In genomic region chr19:5806809-5807205, GRCm38 (mm10) we compare ENCODE assay signal across 8 mouse cellular contexts. TPM values are rescaled to one million over a fixed set of nuclear protein-coding genes. Genes with fewer than 3 reads are reported as not detected.
A peak's percentile ranks its signal among the peaks of the same experiment; 100 is the strongest.
DNase-seq lines count a peak whose midpoint lies in the region; ATAC-seq and TF ChIP-seq lines count a peak whose summit lies in the region.

No protein-coding gene starts in this region.

- peak overlapping the region; percentile 81 for H3K9ac ChIP-seq in ES-E14 (ENCODE audit: insufficient read depth, low read depth, low read length, poor library complexity, severe bottlenecking)
- peak overlapping the region; percentile 46 for H3K9ac ChIP-seq in liver, embryonic 11.5 days (ENCODE audit: low read depth, low read length)
- H3K9ac ChIP-seq in neural tube, embryonic 11.5 days (ENCODE audit: low read length): peak overlapping the region; percentile 5

- H3K4me1 ChIP-seq in ES-E14 (ENCODE audit: control insufficient read depth in 2 of 2, insufficient read depth in 2 of 2, low read length in 2 of 2, poor library complexity in 1 of 2): peaks cover 17 to 41% of the 10 kb centered on the region in 2 experiments
- peaks cover 59% of the 10 kb centered on the region for H3K4me1 ChIP-seq in liver, embryonic 11.5 days (replicated peaks; ENCODE audit: control insufficient read depth, insufficient read depth, low read length)
- peaks cover 50% of the 10 kb centered on the region for H3K4me1 ChIP-seq in neural tube, embryonic 11.5 days (ENCODE audit: control insufficient read depth, insufficient read depth, low read length)

- no peak for ATAC-seq in liver, embryonic 11.5 days (replicated peaks; ENCODE audit: low FRiP score)
- no peak for ATAC-seq in neural tube, embryonic 11.5 days (ENCODE audit: insufficient read depth, low FRiP score, low TSS enrichment)

- peak overlapping the region; percentile 13 to 46; a peak in 3 of 4 replicates for H3K4me3 ChIP-seq in ES-E14 (ENCODE audit: insufficient read depth in 1 of 2, low read depth in 1 of 2, low read length in 2 of 2, poor library complexity in 1 of 2, severe bottlenecking in 1 of 2)
- no peak overlapping the region for H3K4me3 ChIP-seq in liver, embryonic 11.5 days (ENCODE audit: low read depth, low read length)
- no peak overlapping the region for H3K4me3 ChIP-seq in neural tube, embryonic 11.5 days (ENCODE audit: low read depth, low read length)

- WGBS in liver, embryonic 11.5 days: 23% methylated on average over 6 of the region's 6 CpGs
- 27% methylated on average over 6 of the region's 6 CpGs for WGBS in neural tube, embryonic 11.5 days

- peak overlapping the region; percentile 99 for H3K27ac ChIP-seq in ES-E14 (ENCODE audit: insufficient read depth, low read depth, low read length, poor library complexity, severe bottlenecking)
- peak overlapping the region; percentile 84 for H3K27ac ChIP-seq in liver, embryonic 11.5 days (ENCODE audit: low read depth, low read length)
- peak overlapping the region; percentile 81 for H3K27ac ChIP-seq in neural tube, embryonic 11.5 days (ENCODE audit: low read depth, low read length)

- H3K27me3 ChIP-seq in liver, embryonic 11.5 days (replicated peaks; ENCODE audit: control insufficient read depth, insufficient read depth, low read length): no peaks in the 10 kb centered on the region
- no peaks in the 10 kb centered on the region for H3K27me3 ChIP-seq in neural tube, embryonic 11.5 days (ENCODE audit: control insufficient read depth, insufficient read depth, low read length)

- DNase-seq in ES-E14 (ENCODE audit: low read depth, low spot score): no peak
- peak; percentile 40 for DNase-seq in c-Kit-positive CD71-positive TER-119-positive erythroid progenitor cells, embryonic 14.5 days (ENCODE audit: low spot score)
- peak; percentile 49 to 52 for DNase-seq in heart, postnatal 10 days
- no peak for DNase-seq in liver, embryonic 11.5 days (ENCODE audit: low spot score)
- DNase-seq in neural tube, embryonic 11.5 days (ENCODE audit: low spot score): no peak
- no peak for DNase-seq in B cell, adult 2 months
- no peak for DNase-seq in layer of hippocampus, adult 9-10 months (ENCODE audit: low spot score)
- no peak for DNase-seq in ovary, postnatal 10 days (ENCODE audit: low spot score)

- in situ Hi-C loops in ES-E14 (cut with MboI; ENCODE audit: low sequenced_read_pairs in 2 of 2, unreplicated experiment in 2 of 2): loop anchor here in 1 of 2 experiments (5.0 kb wide), 1 partner anchor 35 kb away; no protein-coding TSS in a partner anchor

- H3K4me2 ChIP-seq in liver, embryonic 11.5 days: peak overlapping the region; percentile 53
- H3K4me2 ChIP-seq in neural tube, embryonic 11.5 days (ENCODE audit: low read depth): no peak overlapping the region

- H3K36me3 ChIP-seq in ES-E14 (ENCODE audit: control insufficient read depth, insufficient read depth, low read length, poor library complexity, severe bottlenecking): 0 out of 2 replicates have a peak, but pooled peaks cover 2% of the 10 kb centered on the region
- H3K36me3 ChIP-seq in liver, embryonic 11.5 days (ENCODE audit: control insufficient read depth, insufficient read depth, low read length): no peaks in the 10 kb centered on the region
- no peaks in the 10 kb centered on the region for H3K36me3 ChIP-seq in neural tube, embryonic 11.5 days (ENCODE audit: control insufficient read depth, insufficient read depth, low read length)

- intact Hi-C loops in heart, postnatal 10 days (cut with DNase I): no loop called here

- no peaks in the 10 kb centered on the region for H3K9me3 ChIP-seq in ES-E14 (ENCODE audit: control insufficient read depth, insufficient read depth, low read depth, low read length)
- H3K9me3 ChIP-seq in liver, embryonic 11.5 days (ENCODE audit: control insufficient read depth, low read length): no peaks in the 10 kb centered on the region
- no peaks in the 10 kb centered on the region for H3K9me3 ChIP-seq in neural tube, embryonic 11.5 days (ENCODE audit: control insufficient read depth, low read length)

TF ChIP-seq in ES-E14, 5 proteins besides CTCF, POLR2A, EP300 and RAD21:
- TF ChIP-seq ZC3H11A (IDR thresholded peaks at IDR 0.05; ENCODE audit: borderline replicate concordance, low read depth, low read length) (no peak), ZNF384 (IDR thresholded peaks at IDR 0.05; ENCODE audit: low read depth, low read length) (no peak), CHD2 (IDR thresholded peaks at IDR 0.05; ENCODE audit: low read depth, low read length) (no peak), MAFK (IDR thresholded peaks at IDR 0.05; ENCODE audit: insufficient read depth, low read depth, low read length) (no peak), HCFC1 (IDR thresholded peaks at IDR 0.05; ENCODE audit: borderline replicate concordance, insufficient read depth, low read length) (no peak)

RNA-seq across cellular contexts. Expression of gene Scyl1, which starts 35.6 kb away (rescaled TPM):
- 55.6 and 80.8 TPM in 2 replicates for total RNA-seq in ES-E14 (2012; rRNA removed)
- total RNA-seq in heart, postnatal 10 days (2021): 10 to 100 TPM; 63.4 to 65.7 TPM
- polyA plus RNA-seq in liver, embryonic 11.5 days (2014; fragmentation: Nextera tagmentation; extraction: Ambion mirVana): 57.1 and 58.6 TPM in 2 replicates
- polyA plus RNA-seq in neural tube, embryonic 11.5 days (2014; fragmentation: Nextera tagmentation; extraction: Ambion mirVana): 63.9 and 67.4 TPM in 2 replicates

Comparison
In these comparisons a context has a peak if more than half of its experiments do, and no peak if none do; other contexts are left out.
1. DNase-seq: peak in c-Kit-positive CD71-positive TER-119-positive erythroid progenitor cells, embryonic 14.5 days (single experiment) and heart, postnatal 10 days (2 of 2); none in ES-E14 (single experiment), liver, embryonic 11.5 days (single experiment), neural tube, embryonic 11.5 days (single experiment), B cell, adult 2 months (0 of 2), layer of hippocampus, adult 9-10 months (single experiment) and ovary, postnatal 10 days (single experiment).
2. H3K4me3 ChIP-seq: peak in ES-E14 (2 of 2); none in liver, embryonic 11.5 days (single experiment) and neural tube, embryonic 11.5 days (single experiment).
3. H3K9ac ChIP-seq: peak in every context shown above with its lines; median percentile 81 in ES-E14; 46 in liver, embryonic 11.5 days; 5 in neural tube, embryonic 11.5 days.
4. Peak in every context shown above with its lines, with median percentiles within 50 percentile points of each other: H3K27ac ChIP-seq.